Mouse (Mus musculus) erythroblast, adult 5-6 weeks (primary cell): ENCODE measurements around the gene Nxnl1. TPM values are rescaled to one million over a fixed set of nuclear protein-coding genes. Genes with fewer than 3 reads are reported as not detected.
"Not testable (repeated sequence)": the region's sequence is repeated elsewhere in the genome, so short reads cannot be mapped to it uniquely, and the experiment has no call there.

Source experiments
- ATAC-seq: replicated peaks from 2 replicates; pipeline ENCODE4 v1.8.0; 2016; ENCODE audit warnings: moderate number of reproducible peaks, mild to moderate bottlenecking, moderate TSS enrichment, inconsistent platforms; ENCODE audit not compliant: poor library complexity, low FRiP score, severe bottlenecking
- total RNA-seq, 2 experiments: library from RNA; stranded (forward) in 1 of 2; stranded (reverse) in 1 of 2; fragments of 150-400 nt in 1 of 2; fragments of 200-764, 138-1000 nt in 1 of 2; gene quantifications; 2 replicates each; pipeline versions ENCODE4 v1.2.3 to v1.2.4; 2015 to 2017; ENCODE audit warnings: low replicate concordance in 2 of 2

The Nxnl1 gene
- total RNA-seq, 2 experiments from 2014 or later, result not detected

DNA sequence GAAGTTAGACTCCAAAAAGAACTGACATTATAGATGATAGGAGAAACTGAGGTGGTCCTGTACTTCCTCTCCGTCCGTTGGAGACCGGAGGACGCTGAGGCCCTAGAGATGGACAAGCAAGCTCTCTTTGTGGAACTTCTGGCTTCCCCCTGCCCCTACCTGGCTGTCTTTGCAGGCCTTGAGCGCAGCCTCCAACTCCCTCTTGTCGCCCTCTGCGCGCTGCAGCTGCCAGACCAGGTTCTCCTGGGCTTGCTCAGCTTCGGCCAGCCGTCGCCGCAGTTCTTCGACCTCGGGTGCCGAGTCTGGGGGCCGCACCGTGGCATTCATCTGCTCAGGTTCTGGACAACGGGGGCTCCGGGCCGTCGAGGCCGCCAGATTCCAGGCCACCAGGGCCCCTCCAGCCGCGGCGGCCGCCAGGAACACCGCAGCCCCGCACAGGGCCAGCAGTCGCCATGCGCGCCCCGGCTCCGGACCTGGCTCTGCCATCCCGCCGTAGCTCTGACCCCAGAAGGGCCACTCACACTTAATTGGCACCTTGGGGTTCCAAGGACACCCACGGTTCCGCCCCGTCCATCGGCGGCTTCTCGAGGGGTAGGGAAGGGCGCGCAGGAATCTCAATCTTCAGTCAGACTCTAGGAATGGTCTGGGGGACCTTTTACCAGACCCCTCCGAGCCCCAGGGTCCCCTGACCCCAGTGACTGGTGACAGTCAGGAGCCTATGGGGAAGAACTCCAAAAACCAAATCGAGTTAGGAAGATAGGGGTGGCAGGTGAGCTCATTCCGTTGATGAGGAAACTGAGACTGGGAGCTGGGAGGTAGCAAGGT is 41.0 kb downstream of the Nxnl1 start, which contains the start of gene Ccdc194:
Gene Ccdc194 (minus strand): TSS at position 486 of the 825 bp plus-strand sequence.
- ATAC-seq, result no peak

DNA sequence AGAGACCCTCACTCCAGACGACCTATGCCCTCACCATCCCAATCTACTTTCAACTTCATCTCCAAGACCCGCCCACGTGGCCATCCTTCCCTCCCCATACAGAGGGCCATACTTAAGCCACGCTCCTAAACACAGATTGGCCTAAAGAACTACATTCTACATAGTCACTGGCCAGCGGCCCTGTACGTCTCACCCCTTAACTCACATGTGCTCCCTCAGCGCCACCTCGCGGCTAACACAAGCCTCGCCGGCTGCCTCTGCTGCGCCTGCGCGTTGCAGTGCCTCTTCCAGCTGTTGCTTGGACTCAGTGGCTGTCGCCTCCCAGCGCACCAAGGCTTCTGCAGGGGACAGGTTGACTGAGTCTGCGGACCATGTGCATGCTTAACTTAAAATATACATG is 44.8 kb downstream of the Nxnl1 start:
- peak; percentile 80 for ATAC-seq

DNA sequence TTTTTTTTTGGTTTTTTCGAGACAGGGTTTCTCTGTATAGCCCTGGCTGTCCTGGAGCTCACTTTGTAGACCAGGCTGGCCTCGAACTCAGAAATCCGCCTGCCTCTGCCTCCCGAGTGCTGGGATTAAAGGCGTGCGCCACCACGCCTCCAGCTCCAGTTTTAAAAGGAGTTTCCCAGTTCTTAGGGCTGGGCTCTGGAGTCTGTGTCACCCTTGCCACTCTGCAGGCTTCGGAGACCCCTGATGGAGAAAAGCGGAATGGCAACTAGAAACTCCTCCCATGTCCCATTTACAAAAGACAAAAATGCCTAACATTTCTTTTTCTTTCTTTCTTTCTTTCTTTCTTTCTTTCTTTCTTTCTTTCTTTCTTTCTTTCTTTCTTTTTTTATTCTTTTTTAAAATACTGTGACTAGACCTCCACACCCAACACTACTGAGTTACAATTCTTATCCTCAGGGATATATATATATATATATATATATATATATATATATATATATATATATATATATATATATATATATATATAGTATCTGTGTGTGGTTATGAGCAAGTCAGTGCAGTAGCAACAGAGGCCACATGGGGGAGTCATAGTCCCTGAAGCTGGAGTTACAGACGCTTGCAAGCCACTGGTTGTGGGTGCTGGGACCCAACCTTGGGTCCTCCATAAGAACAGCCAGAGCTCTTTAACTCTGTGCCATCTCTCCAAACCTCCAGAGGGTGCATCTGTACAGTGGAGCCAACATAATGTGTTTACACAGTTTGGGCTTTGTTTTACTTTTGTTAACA is 47.2 kb downstream of the Nxnl1 start:
- not testable (repeated sequence) for ATAC-seq

DNA sequence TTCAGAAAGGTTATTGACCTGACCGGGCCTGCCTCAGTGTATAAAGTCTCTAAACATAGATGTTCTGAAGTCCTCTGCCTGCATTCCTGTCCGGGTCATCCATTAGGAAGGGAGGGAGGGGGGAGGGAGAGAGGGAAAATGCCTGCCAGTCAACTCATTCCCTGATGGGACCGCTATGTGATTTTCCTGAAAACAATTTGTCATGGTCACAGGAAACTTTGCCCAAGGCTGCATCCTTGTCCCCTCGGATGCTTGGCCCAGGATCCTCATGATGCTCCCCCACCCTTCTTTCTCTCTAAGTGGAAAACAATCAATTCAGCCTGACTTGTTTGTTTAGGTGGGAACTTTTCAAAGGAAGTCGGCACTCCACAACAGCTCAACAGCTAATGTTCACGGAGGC is 49.6 kb downstream of the Nxnl1 start:
- no peak for ATAC-seq

DNA sequence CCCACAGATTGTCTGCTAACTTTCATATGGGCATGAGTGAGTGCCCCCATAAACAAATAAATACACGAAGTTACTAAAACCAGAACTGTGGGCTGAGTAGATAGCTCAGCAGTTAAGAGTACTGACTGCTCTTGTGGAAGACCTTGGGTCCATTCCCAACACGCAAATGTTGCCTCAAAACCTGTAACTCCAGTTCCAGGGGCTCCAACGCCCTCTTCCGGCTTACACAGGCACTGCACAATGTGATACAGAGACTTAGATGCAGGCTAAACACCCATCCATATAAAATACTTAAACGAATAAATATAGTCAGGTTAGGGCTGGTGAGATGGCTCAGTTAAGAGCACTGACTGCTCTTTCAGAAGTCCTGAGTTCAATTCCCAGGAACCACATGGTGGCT is 51.4 kb downstream of the Nxnl1 start:
- no peak for ATAC-seq

DNA sequence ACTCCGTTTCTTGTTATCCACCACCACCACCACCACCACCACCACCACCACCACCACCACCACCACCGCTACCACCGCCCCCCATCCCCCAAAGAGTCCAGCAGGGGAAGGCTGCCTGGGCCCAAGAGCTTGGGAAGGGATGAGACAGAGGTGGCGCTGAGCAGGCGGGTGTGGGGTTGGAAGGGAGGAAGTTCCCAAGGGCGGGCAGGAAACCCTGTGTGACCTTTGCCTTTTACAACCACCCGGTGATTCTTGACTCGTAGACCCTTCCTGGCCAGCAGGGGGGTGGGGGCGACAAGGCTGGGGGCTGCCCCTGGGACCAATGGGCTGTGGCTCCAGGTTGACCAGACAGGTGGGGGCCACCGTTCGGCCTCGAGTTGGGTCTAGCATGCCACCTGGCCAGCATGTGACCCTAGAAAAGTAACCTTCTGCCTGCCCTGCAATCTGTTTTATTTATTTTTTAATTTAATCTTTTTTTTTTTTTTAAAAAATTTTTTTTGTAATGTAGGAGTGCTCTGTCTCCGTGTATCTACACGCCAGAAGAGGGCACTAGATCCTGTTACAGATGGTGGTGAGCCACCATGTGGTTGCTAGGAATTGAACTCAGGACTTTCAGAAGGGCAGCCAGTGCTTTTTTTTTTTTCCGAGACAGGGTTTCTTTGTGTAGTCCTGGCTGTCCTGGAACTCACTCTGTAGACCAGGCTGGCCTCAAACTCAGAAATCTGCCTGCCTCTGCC is 53.2 kb downstream of the Nxnl1 start:
- no peak for ATAC-seq

DNA sequence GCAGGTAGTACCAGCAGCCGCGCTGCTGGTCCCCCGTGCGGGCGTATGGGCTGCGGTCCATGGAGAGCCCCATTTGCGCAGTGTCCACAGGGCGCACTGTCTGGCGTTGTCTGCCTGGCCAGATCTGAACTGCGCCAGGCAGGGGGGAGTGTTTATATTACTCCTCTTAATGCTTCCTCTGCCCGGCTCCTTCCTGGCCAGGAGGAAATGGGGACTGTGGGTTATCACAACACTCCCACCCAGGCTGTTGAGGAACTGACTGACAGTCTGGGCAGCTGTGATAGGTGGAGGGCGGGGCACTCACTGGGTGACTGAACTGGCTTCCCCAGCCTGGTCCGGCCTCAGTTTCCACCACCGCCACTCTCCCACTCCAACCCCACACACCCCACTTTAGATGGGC is 54.8 kb downstream of the Nxnl1 start, which contains the start of gene Plvap:
Gene Plvap (minus strand): TSS at position 109 of the 400 bp plus-strand sequence.
- ATAC-seq, result peak; percentile 62

Other genes with a start within 250 kb of the Nxnl1 start
- gene Use1, start 199.8 kb downstream of the Nxnl1 start, total RNA-seq (2015; ENCODE audit: low replicate concordance), result 35.2 and 37.4 TPM in 2 replicates
- 34.8 and 38.3 TPM in 2 replicates for gene Use1, start 199.8 kb downstream of the Nxnl1 start, total RNA-seq (2017; ENCODE audit: low replicate concordance)
- 2.1 and 4.0 TPM in 2 replicates for gene Ocel1, start 195.3 kb downstream of the Nxnl1 start, total RNA-seq (2015; ENCODE audit: low replicate concordance)
- 2.6 and 3.2 TPM in 2 replicates for gene Ocel1, start 195.3 kb downstream of the Nxnl1 start, total RNA-seq (2017; ENCODE audit: low replicate concordance)
- 1.7 and 6.9 TPM in 2 replicates for gene Nr2f6, start 184.6 kb downstream of the Nxnl1 start, total RNA-seq (2015; ENCODE audit: low replicate concordance)
- gene Nr2f6, start 184.6 kb downstream of the Nxnl1 start, total RNA-seq (2017; ENCODE audit: low replicate concordance), result 0.42 and 0.94 TPM in 2 replicates
- gene Ushbp1, start 170.8 kb downstream of the Nxnl1 start, total RNA-seq (2015; ENCODE audit: low replicate concordance), result not detected in 2 replicates
- gene Ushbp1, start 170.8 kb downstream of the Nxnl1 start, total RNA-seq (2017; ENCODE audit: low replicate concordance), result not detected in 2 replicates
- 31.9 and 60.8 TPM in 2 replicates for gene Babam1, start 169.7 kb downstream of the Nxnl1 start, total RNA-seq (2015; ENCODE audit: low replicate concordance)
- 29.0 and 35.2 TPM in 2 replicates for gene Babam1, start 169.7 kb downstream of the Nxnl1 start, total RNA-seq (2017; ENCODE audit: low replicate concordance)
- 8.2 and 10.8 TPM in 2 replicates for gene Ankle1, start 160.6 kb downstream of the Nxnl1 start, total RNA-seq (2015; ENCODE audit: low replicate concordance)
- 35.5 and 44.7 TPM in 2 replicates for gene Ankle1, start 160.6 kb downstream of the Nxnl1 start, total RNA-seq (2017; ENCODE audit: low replicate concordance)
- gene Abhd8, start 102.9 kb downstream of the Nxnl1 start, total RNA-seq (2015; ENCODE audit: low replicate concordance), result 0.58 and 0.63 TPM in 2 replicates
- 2.2 and 3.5 TPM in 2 replicates for gene Abhd8, start 102.9 kb downstream of the Nxnl1 start, total RNA-seq (2017; ENCODE audit: low replicate concordance)
- gene Mrpl34, start 101.6 kb downstream of the Nxnl1 start, total RNA-seq (2015; ENCODE audit: low replicate concordance), result 1.9 and 20.9 TPM in 2 replicates
- 6.0 and 12.1 TPM in 2 replicates for gene Mrpl34, start 101.6 kb downstream of the Nxnl1 start, total RNA-seq (2017; ENCODE audit: low replicate concordance)
- gene Dda1, start 97.4 kb downstream of the Nxnl1 start, total RNA-seq (2015; ENCODE audit: low replicate concordance), result 7.7 and 15.0 TPM in 2 replicates
- 5.7 and 7.9 TPM in 2 replicates for gene Dda1, start 97.4 kb downstream of the Nxnl1 start, total RNA-seq (2017; ENCODE audit: low replicate concordance)
- gene Ano8, start 80.6 kb downstream of the Nxnl1 start, total RNA-seq (2015; ENCODE audit: low replicate concordance), result 0.21 TPM in 1 of 2 replicates, not detected in the other
- gene Ano8, start 80.6 kb downstream of the Nxnl1 start, total RNA-seq (2017; ENCODE audit: low replicate concordance), result 0.14 TPM in 1 of 2 replicates, not detected in the other
- 0.58 and 3.1 TPM in 2 replicates for gene Gtpbp3, start 78.5 kb downstream of the Nxnl1 start, total RNA-seq (2015; ENCODE audit: low replicate concordance)
- gene Gtpbp3, start 78.5 kb downstream of the Nxnl1 start, total RNA-seq (2017; ENCODE audit: low replicate concordance), result 1.7 and 3.9 TPM in 2 replicates
- 0.84 TPM in 1 of 2 replicates, not detected in the other for gene Plvap, start 54.8 kb downstream of the Nxnl1 start, total RNA-seq (2015; ENCODE audit: low replicate concordance)
- 0.26 TPM in 1 of 2 replicates, not detected in the other for gene Plvap, start 54.8 kb downstream of the Nxnl1 start, total RNA-seq (2017; ENCODE audit: low replicate concordance)
- gene Ccdc194, start 40.9 kb downstream of the Nxnl1 start, total RNA-seq (2015; ENCODE audit: low replicate concordance), result not detected in 2 replicates
- not detected in 2 replicates for gene Ccdc194, start 40.9 kb downstream of the Nxnl1 start, total RNA-seq (2017; ENCODE audit: low replicate concordance)
- gene Bst2, start 29.1 kb downstream of the Nxnl1 start, total RNA-seq (2015; ENCODE audit: low replicate concordance), result 5.6 and 7.7 TPM in 2 replicates
- gene Bst2, start 29.1 kb downstream of the Nxnl1 start, total RNA-seq (2017; ENCODE audit: low replicate concordance), result 8.2 and 10.1 TPM in 2 replicates
- 11.3 and 18.6 TPM in 2 replicates for gene Mvb12a, start 23.7 kb downstream of the Nxnl1 start, total RNA-seq (2015; ENCODE audit: low replicate concordance)
- gene Mvb12a, start 23.7 kb downstream of the Nxnl1 start, total RNA-seq (2017; ENCODE audit: low replicate concordance), result 5.0 and 9.1 TPM in 2 replicates
- not detected in 2 replicates for gene Tmem221, start 7.7 kb downstream of the Nxnl1 start, total RNA-seq (2015; ENCODE audit: low replicate concordance)
- not detected in 2 replicates for gene Tmem221, start 7.7 kb downstream of the Nxnl1 start, total RNA-seq (2017; ENCODE audit: low replicate concordance)
- 0.42 and 1.2 TPM in 2 replicates for gene Slc27a1, start 2.3 kb upstream of the Nxnl1 start, total RNA-seq (2015; ENCODE audit: low replicate concordance)
- gene Slc27a1, start 2.3 kb upstream of the Nxnl1 start, total RNA-seq (2017; ENCODE audit: low replicate concordance), result 0.51 TPM in 1 of 2 replicates, not detected in the other
- gene Pgls, start 25.6 kb upstream of the Nxnl1 start, total RNA-seq (2015; ENCODE audit: low replicate concordance), result 24.0 and 27.4 TPM in 2 replicates
- gene Pgls, start 25.6 kb upstream of the Nxnl1 start, total RNA-seq (2017; ENCODE audit: low replicate concordance), result 13.5 and 23.2 TPM in 2 replicates
- not detected in 2 replicates for gene Fam129c, start 31.0 kb upstream of the Nxnl1 start, total RNA-seq (2015; ENCODE audit: low replicate concordance)
- gene Fam129c, start 31.0 kb upstream of the Nxnl1 start, total RNA-seq (2017; ENCODE audit: low replicate concordance), result not detected in 2 replicates
- 9.8 and 19.9 TPM in 2 replicates for gene Colgalt1, start 44.4 kb upstream of the Nxnl1 start, total RNA-seq (2015; ENCODE audit: low replicate concordance)
- 9.6 and 10.8 TPM in 2 replicates for gene Colgalt1, start 44.4 kb upstream of the Nxnl1 start, total RNA-seq (2017; ENCODE audit: low replicate concordance)
- gene Unc13a, start 105.2 kb upstream of the Nxnl1 start, total RNA-seq (2015; ENCODE audit: low replicate concordance), result not detected in 2 replicates
- 0.17 and 2.4 TPM in 2 replicates for gene Unc13a, start 105.2 kb upstream of the Nxnl1 start, total RNA-seq (2017; ENCODE audit: low replicate concordance)
- 1.2 and 1.9 TPM in 2 replicates for gene Jak3, start 109.7 kb upstream of the Nxnl1 start, total RNA-seq (2015; ENCODE audit: low replicate concordance)
- gene Jak3, start 109.7 kb upstream of the Nxnl1 start, total RNA-seq (2017; ENCODE audit: low replicate concordance), result 0.43 and 1.4 TPM in 2 replicates
- 8.5 TPM in 1 of 2 replicates, not detected in the other for gene Insl3, start 122.6 kb upstream of the Nxnl1 start, total RNA-seq (2015; ENCODE audit: low replicate concordance)
- gene Insl3, start 122.6 kb upstream of the Nxnl1 start, total RNA-seq (2017; ENCODE audit: low replicate concordance), result not detected in 2 replicates
- 6.1 and 16.5 TPM in 2 replicates for gene B3gnt3, start 135.2 kb upstream of the Nxnl1 start, total RNA-seq (2015; ENCODE audit: low replicate concordance)
- gene B3gnt3, start 135.2 kb upstream of the Nxnl1 start, total RNA-seq (2017; ENCODE audit: low replicate concordance), result 11.2 and 12.9 TPM in 2 replicates
- 20.2 and 26.5 TPM in 2 replicates for gene Fcho1, start 159.1 kb upstream of the Nxnl1 start, total RNA-seq (2015; ENCODE audit: low replicate concordance)
- 44.8 and 52.8 TPM in 2 replicates for gene Fcho1, start 159.1 kb upstream of the Nxnl1 start, total RNA-seq (2017; ENCODE audit: low replicate concordance)